Mouse (Mus musculus) forebrain, embryonic 14.5 days (tissue): Measurements from ENCODE around the gene Gdpgp1. TPM values are rescaled to one million over a fixed set of nuclear protein-coding genes. Genes with fewer than 3 reads are reported as not detected.
A peak's percentile ranks its signal among the peaks of the same experiment; 100 is the strongest.

ENCODE experiments used
- ATAC-seq: fragments of 200-750 bp; cut with Nextera tagmentation; 2 replicates; pipeline ENCODE4 v1.8.0; 2017; ENCODE audit warnings: mild to moderate bottlenecking, moderate library complexity
- DNase-seq: peaks from one replicate; pipeline ENCODE4 v3.0.0-alpha.2; 2015; ENCODE audit warnings: low spot score
- H3K27ac ChIP-seq: fragments of 300-500 bp; sonication (generic); 2 replicates; pipeline ENCODE4 v1.5.1; 2014; ENCODE audit warnings: low read depth, mild to moderate bottlenecking, control low read depth, low read length, moderate library complexity
- H3K27me3 ChIP-seq: fragments of 300-500 bp; sonication (generic); replicated peaks from 2 replicates; pipeline ENCODE4 v1.6.1; 2014; ENCODE audit warnings: low read length, control low read depth, mixed read lengths; ENCODE audit not compliant: control insufficient read depth, insufficient read depth
- H3K36me3 ChIP-seq: fragments of 300-500 bp; sonication (generic); 2 replicates; pipeline ENCODE4 v1.6.1; 2014; ENCODE audit warnings: low read length, control low read depth; ENCODE audit not compliant: control insufficient read depth, insufficient read depth
- H3K4me1 ChIP-seq: fragments of 300-500 bp; sonication (generic); 2 replicates; pipeline ENCODE4 v1.6.1; 2014; ENCODE audit warnings: antibody characterized with exemption, low read length, control low read depth; ENCODE audit not compliant: control insufficient read depth, insufficient read depth
- H3K4me2 ChIP-seq: fragments of 300-500 bp; sonication (generic); 2 replicates; pipeline ENCODE4 v1.6.1; 2014; ENCODE audit warnings: mild to moderate bottlenecking, control low read depth, low read length
- H3K4me3 ChIP-seq: fragments of 300-500 bp; sonication (generic); 2 replicates; pipeline ENCODE4 v1.5.1; 2014; ENCODE audit warnings: low read depth, low read length, control low read depth
- H3K9ac ChIP-seq: fragments of 300-500 bp; sonication (generic); 2 replicates; pipeline ENCODE4 v1.6.1; 2014; ENCODE audit warnings: mild to moderate bottlenecking, low read length, control low read depth, moderate library complexity
- H3K9me3 ChIP-seq: fragments of 300-500 bp; sonication (generic); replicated peaks from 2 replicates; pipeline ENCODE4 v1.6.1; 2016; ENCODE audit warnings: low read length, control low read depth, mixed read lengths; ENCODE audit not compliant: control insufficient read depth
- WGBS: fragments of 180-500 bp; shearing (Covaris S2); extraction: QIAGEN DNeasy Blood & Tissue Kit; methylation state at CpG from one replicate; pipeline ENCODE4 v1.1.7; 2014; 5-methylcytosine and 5-hydroxymethylcytosine counted together
- polyA plus RNA-seq: library from polyadenylated mRNA; unstranded; fragments of >200 nt; fragmentation: Nextera tagmentation; extraction: Ambion mirVana; gene quantifications from 2 replicates; pipeline ENCODE4 v1.2.1, GENCODE M21; 2014

Gdpgp1 gene
- polyA plus RNA-seq, 1 experiment from 2014 or later: 2.1 TPM

GRCm38 (mm10) chr7:80252437-80252836, 19.8 kb downstream of the Gdpgp1 start:
- H3K9ac ChIP-seq: no peak overlapping the region
- H3K4me1 ChIP-seq: no peaks in the 10 kb centered on the region
- no peak overlapping the region for H3K27ac ChIP-seq
- no peak overlapping the region for H3K4me2 ChIP-seq
- H3K36me3 ChIP-seq: no peaks in the 10 kb centered on the region
- 79% methylated on average over 7 of the region's 7 CpGs for WGBS
- no peak overlapping the region for H3K4me3 ChIP-seq
- no peaks in the 10 kb centered on the region; the same call in 1 of the 2 replicates for H3K27me3 ChIP-seq
- DNase-seq (no peak), ATAC-seq (no peak)
- H3K9me3 ChIP-seq: no peaks in the 10 kb centered on the region

GRCm38 (mm10) chr7:80252886-80253285, 20.2 kb downstream of the Gdpgp1 start:
- WGBS: 87% methylated on average over 11 of the region's 11 CpGs
- DNase-seq (no peak), ATAC-seq (no peak)
- Histone ChIP-seq H3K4me1 (no peaks in the 10 kb centered on the region), H3K27me3 (no peaks in the 10 kb centered on the region; the same call in 1 of the 2 replicates), H3K4me3 (no peak overlapping the region), H3K4me2 (no peak overlapping the region), H3K9me3 (no peaks in the 10 kb centered on the region), H3K36me3 (no peaks in the 10 kb centered on the region), H3K27ac (no peak overlapping the region), H3K9ac (no peak overlapping the region)

GRCm38 (mm10) chr7:80255981-80256380, 23.3 kb downstream of the Gdpgp1 start:
- Histone ChIP-seq H3K4me3 (no peak overlapping the region), H3K36me3 (no peaks in the 10 kb centered on the region), H3K4me1 (peaks cover 3% of the 10 kb centered on the region; the same call in 1 of the 2 replicates), H3K27ac (no peak overlapping the region), H3K27me3 (peaks cover 6% of the 10 kb centered on the region; the same call in 1 of the 2 replicates), H3K4me2 (no peak overlapping the region), H3K9ac (no peak overlapping the region), H3K9me3 (no peaks in the 10 kb centered on the region)
- DNase-seq (no peak), ATAC-seq (no peak)
- 73% methylated on average over 2 of the region's 2 CpGs for WGBS

GRCm38 (mm10) chr7:80257706-80258105, 25.0 kb downstream of the Gdpgp1 start:
- Histone ChIP-seq H3K4me1 (peaks cover 12% of the 10 kb centered on the region), H3K4me3 (no peak overlapping the region), H3K9ac (no peak overlapping the region), H3K27me3 (peaks cover 6% of the 10 kb centered on the region; the same call in 1 of the 2 replicates), H3K27ac (no peak overlapping the region), H3K36me3 (no peaks in the 10 kb centered on the region), H3K9me3 (no peaks in the 10 kb centered on the region), H3K4me2 (no peak overlapping the region)
- WGBS: 65% methylated on average over 2 of the region's 2 CpGs
- DNase-seq: no peak
- no peak for ATAC-seq

GRCm38 (mm10) chr7:80260625-80261371, 28.1 kb downstream of the Gdpgp1 start, which contains the start of gene Ngrn:
TSS of gene Ngrn (plus strand) at chr7:80261215.
- peak; percentile 89 for ATAC-seq

GRCm38 (mm10) chr7:80261372-80261990, 28.8 kb downstream of the Gdpgp1 start:
- H3K36me3 ChIP-seq: peaks cover 28% of the 10 kb centered on the region
- peak overlapping the region; percentile 87 for H3K9ac ChIP-seq
- peak overlapping the region; percentile 58; the same call in 1 of the 2 replicates for H3K27ac ChIP-seq
- H3K9me3 ChIP-seq: no peaks in the 10 kb centered on the region
- DNase-seq (peak; percentile 39), ATAC-seq (peak; percentile 69)
- H3K4me1 ChIP-seq: peaks cover 12% of the 10 kb centered on the region
- peak overlapping the region; percentile 92 for H3K4me2 ChIP-seq
- WGBS: 2% methylated on average over 32 of the region's 32 CpGs
- peaks cover 6% of the 10 kb centered on the region; the same call in 1 of the 2 replicates for H3K27me3 ChIP-seq
- H3K4me3 ChIP-seq: peak overlapping the region; percentile 90

More at GRCm38 (mm10) chr7:80260625-80261371, 28.1 kb downstream of the Gdpgp1 start, which contains the start of gene Ngrn:
- peak within 1 kb of the TSS; percentile 90 for H3K4me3 ChIP-seq
- peak within 1 kb of the TSS; percentile 92 for H3K4me2 ChIP-seq
- peak within 1 kb of the TSS; percentile 58; the same call in 1 of the 2 replicates for H3K27ac ChIP-seq
- 27% methylated on average over 40 of the region's 40 CpGs for WGBS
- peaks cover 6% of the 10 kb centered on the region; the same call in 1 of the 2 replicates for H3K27me3 ChIP-seq
- DNase-seq: peak; percentile 95
- H3K9ac ChIP-seq: peak within 1 kb of the TSS; percentile 87
- H3K9me3 ChIP-seq: no peaks in the 10 kb centered on the region
- H3K36me3 ChIP-seq: peaks cover 21% of the 10 kb centered on the region
- peaks cover 12% of the 10 kb centered on the region for H3K4me1 ChIP-seq

GRCm38 (mm10) chr7:80264606-80265005, 31.9 kb downstream of the Gdpgp1 start:
- Histone ChIP-seq H3K4me3 (no peak overlapping the region), H3K4me2 (no peak overlapping the region), H3K9ac (no peak overlapping the region), H3K27ac (no peak overlapping the region), H3K36me3 (peaks cover 34% of the 10 kb centered on the region), H3K9me3 (no peaks in the 10 kb centered on the region), H3K27me3 (no peaks in the 10 kb centered on the region), H3K4me1 (peaks cover 18% of the 10 kb centered on the region)
- DNase-seq: no peak
- no peak for ATAC-seq
- WGBS: 92% methylated on average over 12 of the region's 12 CpGs

- no peak for ATAC-seq
- Histone ChIP-seq H3K27ac (no peak overlapping the region), H3K9me3 (no peaks in the 10 kb centered on the region), H3K9ac (no peak overlapping the region), H3K27me3 (no peaks in the 10 kb centered on the region), H3K4me3 (no peak overlapping the region), H3K4me2 (no peak overlapping the region), H3K36me3 (peaks cover 37% of the 10 kb centered on the region), H3K4me1 (peaks cover 18% of the 10 kb centered on the region)
- DNase-seq: no peak
- 52% methylated on average over 1 of the region's 1 CpGs for WGBS
These were observed 35.1 kb downstream of the Gdpgp1 start for GRCm38 (mm10) chr7:80267764-80268163.
